Mouse (Mus musculus) ZHBTc4 (cell line): ENCODE results near the gene Clns1a.

Experiments used
- DNase-seq: peaks from one replicate; pipeline ENCODE4 v3.0.0-alpha.2; 2011; ENCODE audit warnings: low read depth, low spot score

Clns1a gene

GRCm38 (mm10) chr7:97765181-97765962, 68.9 kb downstream of the Clns1a start:
- DNase-seq: no peak

DNA sequence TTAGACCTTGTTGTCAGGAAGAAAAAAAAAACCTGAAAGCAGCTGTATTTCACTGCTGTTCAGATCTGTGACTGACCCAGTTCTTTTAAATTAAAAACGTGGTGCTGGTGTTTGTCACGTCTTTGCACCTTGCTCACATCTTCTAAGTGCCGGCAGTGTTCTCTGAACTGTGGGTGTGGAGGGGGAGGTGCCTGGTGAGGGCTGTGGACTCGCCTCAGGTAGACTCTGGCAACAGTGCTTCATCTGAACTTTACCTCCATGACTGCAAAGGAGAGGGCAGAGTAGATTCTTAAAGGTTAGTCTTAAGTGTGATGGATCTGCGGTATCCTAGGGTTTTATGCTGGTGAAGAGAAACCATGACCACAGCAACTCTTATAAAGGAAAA, 69.5 kb downstream of the Clns1a start:
- DNase-seq: no peak

DNA sequence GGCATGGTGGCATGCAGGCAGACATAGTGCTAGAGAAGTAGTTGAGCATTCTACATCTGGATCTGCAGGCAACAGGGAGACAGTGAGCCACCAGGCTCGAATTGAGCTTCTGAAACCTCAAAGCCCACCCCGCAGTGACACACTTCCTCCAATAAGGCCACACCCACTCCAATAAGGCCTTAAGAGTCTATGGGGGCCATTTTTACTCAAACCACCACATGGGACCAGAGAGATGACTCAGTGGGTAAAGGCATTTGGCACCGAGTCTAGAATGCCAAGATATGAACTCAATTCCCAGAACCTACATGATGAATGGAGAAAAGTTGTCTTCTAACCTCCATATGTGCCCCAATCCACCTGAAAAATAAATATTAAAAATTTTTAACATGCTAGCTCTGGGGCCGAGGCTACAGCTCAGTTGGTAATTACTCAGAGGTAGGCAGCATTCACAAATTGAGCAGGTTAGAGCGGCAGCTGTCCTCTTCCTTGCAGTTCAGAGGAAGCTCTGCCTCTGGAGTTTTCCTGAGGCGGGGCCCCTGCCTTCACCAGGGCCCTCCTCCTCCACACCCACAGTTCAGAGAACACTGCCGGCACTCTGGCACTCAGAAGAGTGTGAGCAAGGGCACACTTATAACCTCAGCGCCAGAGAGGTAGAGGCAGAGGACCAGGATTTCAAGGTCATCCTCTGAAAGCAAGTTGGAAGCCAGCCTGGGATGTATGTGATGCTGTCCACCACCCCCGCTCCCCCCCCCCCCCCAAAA, 70.2 kb downstream of the Clns1a start:
- DNase-seq: no peak

DNA sequence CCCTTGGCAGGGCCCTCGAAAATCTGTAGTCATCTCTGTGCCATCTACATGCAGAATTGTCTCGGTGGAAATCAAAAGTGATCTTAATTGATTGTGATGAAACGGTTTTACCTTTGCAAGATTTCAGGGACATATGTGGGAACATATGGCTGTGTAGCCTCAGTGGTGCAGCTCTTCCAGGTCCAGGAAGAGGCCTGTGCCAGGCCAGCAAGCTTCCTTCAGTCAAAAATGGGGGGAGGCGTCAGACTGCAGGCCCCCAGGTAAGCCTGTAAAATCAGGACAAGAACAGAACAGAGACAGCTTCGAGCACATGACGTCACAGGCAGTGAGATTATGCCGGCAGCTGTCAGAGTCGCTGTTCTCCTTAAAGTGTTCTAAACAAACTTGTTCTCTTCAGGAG, 71.4 kb downstream of the Clns1a start:
- DNase-seq: no peak

DNA sequence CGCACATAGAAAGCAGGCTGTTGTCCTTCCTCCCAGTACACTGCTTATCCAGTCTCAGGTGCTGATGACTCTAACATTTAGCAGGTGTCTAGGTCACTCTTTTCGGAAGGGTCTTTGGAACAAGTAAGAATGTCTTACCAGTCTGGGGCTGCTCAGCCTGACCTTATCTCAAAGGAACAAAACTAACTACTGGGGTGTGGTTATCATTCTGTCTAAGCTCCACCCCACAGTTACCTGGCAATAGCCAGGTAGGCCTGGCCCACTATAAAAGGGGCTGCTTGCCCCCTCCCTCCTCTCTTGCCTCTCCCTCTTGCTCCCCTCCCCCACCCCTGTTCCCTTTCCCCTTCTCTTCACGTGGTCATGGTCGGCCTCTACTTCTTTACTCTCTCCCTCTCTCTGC, 72.6 kb downstream of the Clns1a start:
- no peak for DNase-seq
